Mouse (Mus musculus): ENCODE measurements around the gene Npas3.

- TF ChIP-seq POLR2A (IDR thresholded peaks at IDR 0.05; ENCODE audit: extremely low read depth, insufficient read depth, low read length), result no peak
- peak; percentile 93 for TF ChIP-seq CTCF (IDR thresholded peaks at IDR 0.05; ENCODE audit: low read depth, low read length)
Measured at GRCm38 (mm10) chr12:54098785-54099184, 850.3 kb downstream of the Npas3 start.
